Mouse (Mus musculus) kidney, adult 2 months (tissue): ENCODE data around the gene Spire2. TPM values are rescaled to one million over a fixed set of nuclear protein-coding genes. Genes with fewer than 3 reads are reported as not detected.

ENCODE experiments used
- DNase-seq: peaks from one replicate; pipeline ENCODE4 v3.0.0; 2021
- H3K27ac ChIP-seq: fragments of 200-500 bp; 2 replicates; pipeline ENCODE4 v1.5.1; 2012; ENCODE audit warnings: low read depth, low read length, control low read depth, inconsistent platforms; ENCODE audit not compliant: insufficient read depth
- H3K27me3 ChIP-seq: fragments of 200-500 bp; replicated peaks from 2 replicates; pipeline ENCODE4 v1.6.1; 2012; ENCODE audit warnings: mild to moderate bottlenecking, moderate library complexity, low read length, inconsistent platforms; ENCODE audit not compliant: control insufficient read depth, insufficient read depth
- H3K36me3 ChIP-seq: fragments of 200-500 bp; 2 replicates; pipeline ENCODE4 v1.6.1; 2012; ENCODE audit warnings: mild to moderate bottlenecking, moderate library complexity, low read length, inconsistent platforms; ENCODE audit not compliant: control insufficient read depth, insufficient read depth
- H3K4me1 ChIP-seq: fragments of 200-500 bp; 2 replicates; pipeline ENCODE4 v1.6.1; 2011; ENCODE audit warnings: low read length; ENCODE audit not compliant: control insufficient read depth, insufficient read depth
- H3K4me3 ChIP-seq: fragments of 200-500 bp; 2 replicates; pipeline ENCODE4 v1.5.1; 2011; ENCODE audit warnings: mild to moderate bottlenecking, low read depth, low read length, control low read depth; ENCODE audit not compliant: insufficient read depth
- CTCF ChIP-seq: fragments of 200-500 bp; conservative IDR thresholded peaks from 2 replicates; pipeline ENCODE4 v1.5.1; 2011; ENCODE audit warnings: low read depth, mild to moderate bottlenecking, control low read depth, low read length, moderate library complexity, mixed read lengths; ENCODE audit not compliant: insufficient read depth, insufficient read length
- POLR2A ChIP-seq: fragments of 200-500 bp; IDR thresholded peaks from one replicate; pipeline ENCODE4 v1.6.1; 2011; ENCODE audit warnings: low read depth, low read length, control low read depth
- WGBS: fragments of 180-500 bp; shearing (Covaris S2); methylation state at CpG from one replicate; pipeline ENCODE4 v1.1.7; 2018; 5-methylcytosine and 5-hydroxymethylcytosine counted together
- polyA plus RNA-seq: library from polyadenylated mRNA; depleted of rRNA; stranded (reverse); fragments of >200 nt; gene quantifications from 2 replicates; pipeline ENCODE4 v1.2.3, GENCODE M21; 2012

The Spire2 gene
- polyA plus RNA-seq, 1 experiment: 6.0 TPM

DNA sequence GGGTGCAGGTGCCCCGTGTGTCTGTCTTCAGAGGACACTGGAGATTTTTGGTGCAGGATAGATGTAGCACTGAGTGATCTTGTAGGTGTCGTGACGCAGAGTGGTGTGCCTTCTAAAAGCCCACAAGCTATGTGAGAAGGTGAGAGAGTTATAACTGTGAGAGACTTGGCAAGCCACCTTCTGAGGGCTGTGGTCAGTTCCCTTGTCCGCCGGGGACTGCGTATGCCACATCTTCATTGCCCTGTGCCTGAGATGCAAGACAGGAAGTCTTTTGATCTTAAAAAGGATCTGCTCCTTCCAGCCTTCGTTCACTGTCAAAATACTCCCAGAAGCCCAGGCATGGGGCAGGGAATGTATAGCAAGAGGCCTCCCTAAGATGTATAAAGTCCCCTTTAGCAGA is 10.4 kb downstream of the Spire2 start:
- H3K36me3 ChIP-seq: no peaks in the 10 kb centered on the region
- peak overlapping the region; percentile 13 for H3K27ac ChIP-seq
- no peak overlapping the region for H3K4me3 ChIP-seq
- 52% methylated on average over 7 of the region's 7 CpGs for WGBS
- no peak for TF ChIP-seq CTCF
- no peak for TF ChIP-seq POLR2A
- no peaks in the 10 kb centered on the region for H3K4me1 ChIP-seq
- no peaks in the 10 kb centered on the region for H3K27me3 ChIP-seq
- no peak for DNase-seq

GRCm38 (mm10) chr8:123343422-123343821 is 10.9 kb downstream of the Spire2 start:
- TF ChIP-seq POLR2A: no peak
- TF ChIP-seq CTCF: no peak
- peaks cover under 1% of the 10 kb centered on the region; the same call in 1 of the 2 replicates for H3K4me1 ChIP-seq
- no peak overlapping the region for H3K4me3 ChIP-seq
- WGBS: 52% methylated on average over 12 of the region's 12 CpGs
- no peaks in the 10 kb centered on the region for H3K36me3 ChIP-seq
- H3K27me3 ChIP-seq: no peaks in the 10 kb centered on the region
- peak overlapping the region; percentile 13; the same call in 1 of the 2 replicates for H3K27ac ChIP-seq
- DNase-seq: peak; percentile 45

DNA sequence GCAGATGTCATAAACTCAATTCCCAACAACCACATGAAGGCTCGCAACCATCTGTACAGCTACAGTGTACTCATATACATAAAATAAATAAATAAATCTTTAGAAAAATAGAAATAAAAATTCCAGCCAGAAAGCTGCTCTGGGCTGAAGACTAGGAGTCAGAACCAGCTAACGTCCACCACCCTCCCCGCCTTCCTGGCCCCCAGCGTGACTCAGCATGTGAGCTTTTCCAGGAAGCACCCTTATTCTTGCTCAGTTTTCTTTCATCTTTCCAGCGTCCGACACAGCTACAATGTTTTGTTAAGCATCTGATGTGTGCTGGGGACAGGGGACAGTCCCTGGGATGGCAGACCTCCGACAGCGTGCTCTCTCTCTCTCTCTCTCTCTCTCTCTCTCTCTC is 12.6 kb downstream of the Spire2 start:
- WGBS: 68% methylated on average over 8 of the region's 8 CpGs
- Histone ChIP-seq H3K4me3 (no peak overlapping the region), H3K36me3 (no peaks in the 10 kb centered on the region), H3K4me1 (peaks cover 7% of the 10 kb centered on the region; the same call in 1 of the 2 replicates), H3K27me3 (no peaks in the 10 kb centered on the region), H3K27ac (no peak overlapping the region)
- TF ChIP-seq CTCF (no peak), POLR2A (no peak)
- no peak for DNase-seq

DNA sequence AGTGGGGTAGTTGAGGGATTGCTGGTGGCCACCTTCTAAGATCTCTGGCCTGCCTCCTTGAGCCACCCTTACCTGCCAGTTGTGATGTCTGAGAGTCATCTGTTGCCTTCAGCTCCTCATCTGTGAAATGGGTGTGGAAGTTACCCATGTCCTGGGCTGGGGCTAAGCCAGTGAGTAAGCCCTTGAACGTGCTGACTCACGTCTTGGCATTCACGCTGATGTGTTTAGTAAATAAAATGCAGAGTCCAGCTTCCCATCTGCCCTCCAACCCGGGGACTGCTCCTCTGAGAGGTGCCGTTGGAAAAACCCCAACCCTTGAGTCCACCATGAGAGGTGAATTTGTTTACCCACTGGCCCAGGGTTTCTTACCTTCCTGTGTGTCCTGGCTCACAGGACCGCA is 13.3 kb downstream of the Spire2 start:
- H3K4me1 ChIP-seq: peaks cover 7% of the 10 kb centered on the region; the same call in 1 of the 2 replicates
- no peaks in the 10 kb centered on the region for H3K36me3 ChIP-seq
- H3K27me3 ChIP-seq: no peaks in the 10 kb centered on the region
- DNase-seq: no peak
- TF ChIP-seq CTCF: no peak
- TF ChIP-seq POLR2A: no peak
- no peak overlapping the region for H3K27ac ChIP-seq
- 72% methylated on average over 6 of the region's 6 CpGs for WGBS
- H3K4me3 ChIP-seq: no peak overlapping the region

- Histone ChIP-seq H3K36me3 (no peaks in the 10 kb centered on the region), H3K4me3 (no peak overlapping the region), H3K27ac (no peak overlapping the region), H3K27me3 (no peaks in the 10 kb centered on the region), H3K4me1 (peaks cover 7% of the 10 kb centered on the region; the same call in 1 of the 2 replicates)
- DNase-seq: no peak
- WGBS: 75% methylated on average over 2 of the region's 2 CpGs
- no peak for TF ChIP-seq CTCF
- TF ChIP-seq POLR2A: no peak
Observed at GRCm38 (mm10) chr8:123347293-123347692, 14.8 kb downstream of the Spire2 start.

DNA sequence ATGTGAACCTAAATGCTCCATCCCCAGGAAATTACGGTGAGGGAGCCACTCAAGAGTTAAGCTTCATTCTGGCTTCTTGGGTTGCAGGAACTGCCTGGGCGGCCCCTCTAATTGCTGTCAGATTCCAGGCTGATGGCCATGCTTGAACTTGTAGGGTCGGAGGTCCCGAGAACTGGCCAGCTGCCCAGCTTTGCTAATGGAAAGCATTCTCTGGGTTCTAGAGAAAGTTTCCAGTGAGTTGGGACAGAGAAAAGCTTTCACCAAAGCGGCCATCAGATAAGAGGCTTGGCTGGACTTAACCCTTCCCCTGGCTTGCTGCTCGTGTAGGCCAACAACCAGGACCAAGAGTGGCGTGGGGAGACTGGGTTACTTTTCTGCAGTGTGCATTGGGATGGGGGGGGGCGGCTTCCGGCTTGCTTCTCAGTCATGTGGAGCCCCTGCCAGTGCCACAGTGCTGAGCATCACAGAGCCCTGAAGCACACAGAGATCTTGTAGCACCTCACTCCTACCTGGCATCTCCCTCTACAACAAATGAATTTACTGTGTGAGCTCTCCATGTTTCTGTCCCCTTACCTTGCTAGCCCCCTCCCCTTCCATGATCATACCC is 15.8 kb downstream of the Spire2 start:
- peak overlapping the region; percentile 58 for H3K27ac ChIP-seq
- no peaks in the 10 kb centered on the region for H3K27me3 ChIP-seq
- H3K4me3 ChIP-seq: no peak overlapping the region
- peak; percentile 87 for DNase-seq
- 21% methylated on average over 9 of the region's 9 CpGs for WGBS
- H3K4me1 ChIP-seq: peaks cover 7% of the 10 kb centered on the region; the same call in 1 of the 2 replicates
- TF ChIP-seq CTCF (no peak), POLR2A (no peak)
- no peaks in the 10 kb centered on the region for H3K36me3 ChIP-seq

DNA sequence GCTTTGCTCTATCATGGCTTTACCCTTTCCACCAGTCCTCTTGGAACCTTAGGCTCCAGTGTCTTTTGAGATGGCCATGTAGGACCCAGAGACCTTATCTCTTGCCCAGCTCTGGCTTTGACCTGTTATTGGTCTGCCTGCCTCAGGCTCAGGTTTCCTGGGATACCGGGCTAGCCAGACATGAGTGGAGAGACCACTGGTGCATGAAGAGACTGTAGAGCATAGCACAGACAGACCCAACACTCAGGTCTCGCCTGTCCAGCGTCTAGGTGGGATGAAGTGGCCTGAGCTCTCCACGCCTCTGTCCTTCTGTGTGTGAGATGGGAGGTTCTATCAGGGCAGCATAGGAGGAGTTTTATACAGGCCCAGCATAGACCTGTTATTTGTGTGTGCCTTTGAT is 16.6 kb downstream of the Spire2 start:
- no peak for TF ChIP-seq CTCF
- no peak for TF ChIP-seq POLR2A
- Histone ChIP-seq H3K27ac (peak overlapping the region; percentile 58; the same call in 1 of the 2 replicates), H3K4me3 (no peak overlapping the region), H3K36me3 (no peaks in the 10 kb centered on the region), H3K4me1 (peaks cover 7% of the 10 kb centered on the region; the same call in 1 of the 2 replicates), H3K27me3 (no peaks in the 10 kb centered on the region)
- WGBS: 48% methylated on average over 4 of the region's 4 CpGs
- DNase-seq: no peak
